Mouse (Mus musculus) midbrain, embryonic 16.5 days (tissue): ENCODE measurements around the gene Gm4869. TPM values are rescaled to one million over a fixed set of nuclear protein-coding genes. Genes with fewer than 3 reads are reported as not detected.

Experiments
- ATAC-seq: fragments of 200-750 bp; cut with Nextera tagmentation; 2 replicates; pipeline ENCODE4 v1.8.0; 2017; ENCODE audit warnings: moderate TSS enrichment
- H3K27ac ChIP-seq: fragments of 300-500 bp; sonication (generic); 2 replicates; pipeline ENCODE4 v1.5.1; 2014; ENCODE audit warnings: mild to moderate bottlenecking, low read length, mixed read lengths
- H3K27me3 ChIP-seq: fragments of 300-500 bp; sonication (generic); 2 replicates; pipeline ENCODE4 v1.6.1; 2014; ENCODE audit warnings: low read depth, low read length, mixed read lengths; ENCODE audit not compliant: control insufficient read depth, insufficient read depth
- H3K36me3 ChIP-seq: fragments of 300-500 bp; sonication (generic); 2 replicates; pipeline ENCODE4 v1.6.1; 2014; ENCODE audit warnings: mild to moderate bottlenecking, low read length, moderate library complexity, mixed read lengths; ENCODE audit not compliant: control insufficient read depth, insufficient read depth
- H3K4me1 ChIP-seq: fragments of 300-500 bp; sonication (generic); 2 replicates; pipeline ENCODE4 v1.6.1; 2014; ENCODE audit warnings: mild to moderate bottlenecking, low read length, mixed read lengths; ENCODE audit not compliant: control insufficient read depth, insufficient read depth
- H3K4me2 ChIP-seq: fragments of 300-500 bp; sonication (generic); 2 replicates; pipeline ENCODE4 v1.6.1; 2014; ENCODE audit warnings: mild to moderate bottlenecking, low read length, mixed read lengths
- H3K4me3 ChIP-seq: fragments of 300-500 bp; sonication (generic); 2 replicates; pipeline ENCODE4 v1.5.1; 2014; ENCODE audit warnings: low read depth, mild to moderate bottlenecking, low read length, moderate library complexity, mixed read lengths
- H3K9ac ChIP-seq: fragments of 300-500 bp; sonication (generic); 2 replicates; pipeline ENCODE4 v1.6.1; 2014; ENCODE audit warnings: low read depth, low read length, mixed read lengths
- H3K9me3 ChIP-seq: fragments of 300-500 bp; sonication (generic); replicated peaks from 2 replicates; pipeline ENCODE4 v1.6.1; 2014; ENCODE audit warnings: mild to moderate bottlenecking, low read length, mixed read lengths; ENCODE audit not compliant: control insufficient read depth, poor library complexity, severe bottlenecking
- WGBS: fragments of 180-500 bp; shearing (Covaris S2); extraction: QIAGEN DNeasy Blood & Tissue Kit; methylation state at CpG from one replicate; pipeline ENCODE4 v1.1.7; 2014; 5-methylcytosine and 5-hydroxymethylcytosine counted together
- polyA plus RNA-seq: library from polyadenylated mRNA; unstranded; fragments of >200 nt; fragmentation: Nextera tagmentation; extraction: Ambion mirVana; gene quantifications from 2 replicates; pipeline ENCODE4 v1.2.1, GENCODE M21; 2015

Gm4869 gene
- polyA plus RNA-seq, result not detected in 2 replicates

- no peak for ATAC-seq
- H3K36me3 ChIP-seq, result peaks cover 26% of the 10 kb centered on the region
- 87% methylated on average over 5 of the region's 5 CpGs for whole genome bisulfite sequencing
These were observed at the start of gene Gm4869 for GRCm38 (mm10) chr5:140445345-140445744. Gene Gm4869 (plus strand): TSS chr5:140445645.

GRCm38 (mm10) chr5:140396166-140396940 lies 49.1 kb upstream of the Gm4869 start:
- Histone ChIP-seq H3K4me3 (no peak overlapping the region), H3K27me3 (no peaks in the 10 kb centered on the region), H3K9me3 (no peaks in the 10 kb centered on the region), H3K4me2 (no peak overlapping the region), H3K9ac (no peak overlapping the region), H3K27ac (no peak overlapping the region), H3K4me1 (no peaks in the 10 kb centered on the region), H3K36me3 (no peaks in the 10 kb centered on the region)
- 60% methylated on average over 8 of the region's 8 CpGs for WGBS
- no peak for ATAC-seq

More at GRCm38 (mm10) chr5:140445345-140445744, at the start of gene Gm4869:
- no peak within 1 kb of the TSS for H3K27ac ChIP-seq
- no peaks in the 10 kb centered on the region for H3K4me1 ChIP-seq
- no peak within 1 kb of the TSS for H3K9ac ChIP-seq
- no peak within 1 kb of the TSS for H3K4me3 ChIP-seq
- H3K9me3 ChIP-seq, result no peaks in the 10 kb centered on the region
- no peak within 1 kb of the TSS for H3K4me2 ChIP-seq
- H3K27me3 ChIP-seq, result no peaks in the 10 kb centered on the region

- Histone ChIP-seq H3K36me3 (no peaks in the 10 kb centered on the region), H3K9ac (no peak overlapping the region), H3K4me1 (no peaks in the 10 kb centered on the region), H3K27ac (no peak overlapping the region), H3K4me3 (no peak overlapping the region), H3K9me3 (no peaks in the 10 kb centered on the region), H3K4me2 (no peak overlapping the region), H3K27me3 (no peaks in the 10 kb centered on the region)
- 88% methylated on average over 4 of the region's 4 CpGs for WGBS
- ATAC-seq, result no peak
These were observed 42.7 kb upstream of the Gm4869 start for GRCm38 (mm10) chr5:140402640-140403270.

- Histone ChIP-seq H3K27ac (no peak overlapping the region), H3K4me3 (no peak overlapping the region), H3K4me1 (no peaks in the 10 kb centered on the region), H3K4me2 (no peak overlapping the region), H3K9ac (no peak overlapping the region), H3K36me3 (no peaks in the 10 kb centered on the region), H3K9me3 (no peaks in the 10 kb centered on the region), H3K27me3 (no peaks in the 10 kb centered on the region)
- 87% methylated on average over 6 of the region's 6 CpGs for WGBS
- ATAC-seq, result no peak
These were observed 40.3 kb upstream of the Gm4869 start for GRCm38 (mm10) chr5:140405126-140405525.

- no peak for ATAC-seq
- H3K27ac ChIP-seq, result no peak overlapping the region
- H3K9ac ChIP-seq, result no peak overlapping the region
- no peak overlapping the region for H3K4me3 ChIP-seq
- H3K27me3 ChIP-seq, result no peaks in the 10 kb centered on the region
- no peak overlapping the region for H3K4me2 ChIP-seq
- H3K36me3 ChIP-seq, result no peaks in the 10 kb centered on the region
- no peaks in the 10 kb centered on the region for H3K9me3 ChIP-seq
- 74% methylated on average over 6 of the region's 6 CpGs for WGBS
- no peaks in the 10 kb centered on the region for H3K4me1 ChIP-seq
These were observed 38.8 kb upstream of the Gm4869 start for GRCm38 (mm10) chr5:140406666-140407065.

GRCm38 (mm10) chr5:140408801-140409200 lies 36.6 kb upstream of the Gm4869 start:
- no peak overlapping the region for H3K27ac ChIP-seq
- no peaks in the 10 kb centered on the region for H3K36me3 ChIP-seq
- H3K4me1 ChIP-seq, result no peaks in the 10 kb centered on the region
- no peak overlapping the region for H3K4me2 ChIP-seq
- H3K9ac ChIP-seq, result no peak overlapping the region
- no peak for ATAC-seq
- H3K27me3 ChIP-seq, result no peaks in the 10 kb centered on the region
- H3K4me3 ChIP-seq, result no peak overlapping the region
- no peaks in the 10 kb centered on the region for H3K9me3 ChIP-seq

- WGBS, result 39% methylated on average over 8 of the region's 8 CpGs
- ATAC-seq, result no peak
- Histone ChIP-seq H3K27ac (no peak overlapping the region), H3K27me3 (no peaks in the 10 kb centered on the region), H3K9me3 (no peaks in the 10 kb centered on the region), H3K36me3 (no peaks in the 10 kb centered on the region), H3K9ac (no peak overlapping the region), H3K4me2 (no peak overlapping the region), H3K4me1 (no peaks in the 10 kb centered on the region), H3K4me3 (no peak overlapping the region)
These were observed 34.1 kb upstream of the Gm4869 start for GRCm38 (mm10) chr5:140411339-140411738.

- H3K4me2 ChIP-seq, result no peak overlapping the region
- 68% methylated on average over 4 of the region's 4 CpGs for WGBS
- H3K4me3 ChIP-seq, result no peak overlapping the region
These were observed 30.8 kb upstream of the Gm4869 start for GRCm38 (mm10) chr5:140414647-140415046.

GRCm38 (mm10) chr5:140418106-140418488 lies 27.3 kb upstream of the Gm4869 start:
- ATAC-seq, result 0 out of 2 replicates have a peak, but pooled peaks have one; percentile 29
- under 1% methylated on average over 12 of the region's 12 CpGs for WGBS

More at GRCm38 (mm10) chr5:140414647-140415046, 30.8 kb upstream of the Gm4869 start:
- no peaks in the 10 kb centered on the region for H3K9me3 ChIP-seq
- H3K27ac ChIP-seq, result no peak overlapping the region
- H3K4me1 ChIP-seq, result peaks cover 4% of the 10 kb centered on the region
- H3K27me3 ChIP-seq, result no peaks in the 10 kb centered on the region
- no peaks in the 10 kb centered on the region for H3K36me3 ChIP-seq
- H3K9ac ChIP-seq, result no peak overlapping the region
- ATAC-seq, result no peak

More at GRCm38 (mm10) chr5:140418106-140418488, 27.3 kb upstream of the Gm4869 start:
- Histone ChIP-seq H3K4me2 (peak overlapping the region; percentile 88), H3K27me3 (no peaks in the 10 kb centered on the region), H3K27ac (peak overlapping the region; percentile 93), H3K4me1 (peaks cover 25% of the 10 kb centered on the region), H3K36me3 (no peaks in the 10 kb centered on the region), H3K9ac (peak overlapping the region; percentile 78), H3K4me3 (peak overlapping the region; percentile 100), H3K9me3 (no peaks in the 10 kb centered on the region)
